Mouse (Mus musculus) thymus, adult 2 months (tissue): ENCODE data around the gene Zdhhc4.

Experiments used
- CTCF ChIP-seq: fragments of 200-500 bp; IDR thresholded peaks from 2 replicates; pipeline ENCODE4 v1.5.1; 2012; ENCODE audit warnings: mild to moderate bottlenecking, control low read depth, low read length, moderate library complexity, borderline replicate concordance; ENCODE audit not compliant: control insufficient read depth, poor library complexity, insufficient read depth; ENCODE audit errors: extremely low read depth
- POLR2A ChIP-seq: fragments of 200-500 bp; IDR thresholded peaks from 2 replicates; pipeline ENCODE4 v1.6.1; 2012; ENCODE audit warnings: mild to moderate bottlenecking, low read length, control low read depth, moderate library complexity; ENCODE audit not compliant: control insufficient read depth, poor library complexity, insufficient read depth; ENCODE audit errors: extremely low read depth

GRCm38 (mm10) chr5:143336559-143336958 lies 7.5 kb upstream of the Zdhhc4 start:
- no peak for TF ChIP-seq POLR2A
- TF ChIP-seq CTCF: no peak
